Mouse (Mus musculus): ENCODE measurements at regions not wholly inside any gene's neighbourhood (a gene's known extent, or its start where the extent isn't known, plus 50 kb on each side); places are given as distances from the start of the nearest gene placed in this dataset.
A peak's percentile ranks its signal among the peaks of the same experiment; 100 is the strongest.

- DNase-seq (ENCODE audit: low read depth) = peak; percentile 1
Observed at GRCm38 (mm10) chrX:35683332-35683731, 205.3 kb upstream of the Dock11 start.
